ENCODE assay signal across 7 mouse cellular contexts in the genomic region with DNA sequence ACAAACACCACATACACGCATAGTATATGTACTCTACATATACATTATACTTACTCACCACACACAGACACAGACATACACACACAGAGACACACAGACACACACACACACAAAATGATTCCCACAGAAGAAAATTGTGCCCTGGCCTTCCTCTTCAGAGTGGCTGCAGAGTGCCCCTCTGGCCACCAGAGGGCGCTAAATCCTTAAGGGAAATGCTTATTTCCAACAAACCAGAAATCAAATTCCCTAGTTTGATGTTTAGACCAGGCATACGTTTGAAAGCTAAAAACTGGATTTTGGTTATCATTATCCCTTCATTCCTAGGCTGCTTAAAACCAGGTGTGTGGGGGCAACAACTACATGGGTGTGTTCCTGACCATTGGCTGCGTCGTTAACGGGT.
DNase-seq lines count a peak whose midpoint lies in the region; ATAC-seq and TF ChIP-seq lines count a peak whose summit lies in the region.

No protein-coding gene starts in this region.

- ATAC-seq in activated CD4-positive, CD25-positive, alpha-beta regulatory T cell, adult 4 months, result peak; percentile 63
- no peak for ATAC-seq in liver, embryonic 12.5 days

- H3K4me1 ChIP-seq in testis, adult 2 months (ENCODE audit: control insufficient read depth, insufficient read depth, low read length), result peaks cover 5% of the 10 kb centered on the region
- H3K4me1 ChIP-seq in liver, embryonic 12.5 days, result peaks cover 56% of the 10 kb centered on the region

- peak overlapping the region; percentile 74 for H3K4me2 ChIP-seq in liver, embryonic 12.5 days

- H3K36me3 ChIP-seq in testis, adult 2 months (ENCODE audit: control insufficient read depth, insufficient read depth, low read length), result no peaks in the 10 kb centered on the region
- no peaks in the 10 kb centered on the region for H3K36me3 ChIP-seq in liver, embryonic 12.5 days

- H3K4me3 ChIP-seq in testis, adult 2 months (ENCODE audit: control insufficient read depth, low read depth, low read length), result no peak overlapping the region
- peak overlapping the region; percentile 42 for H3K4me3 ChIP-seq in liver, embryonic 12.5 days

- no peaks in the 10 kb centered on the region for H3K27me3 ChIP-seq in testis, adult 2 months (ENCODE audit: control insufficient read depth, insufficient read depth, low read length)
- H3K27me3 ChIP-seq in liver, embryonic 12.5 days (replicated peaks), result peaks cover 4% of the 10 kb centered on the region; the same call in 1 of the 2 replicates

- TF ChIP-seq CTCF in testis, adult 2 months (IDR thresholded peaks at IDR 0.05; ENCODE audit: control insufficient read depth, insufficient read depth, insufficient replicate concordance, low read depth, low read length), result peak; percentile 92

- no peak for DNase-seq in testis, postnatal 14 days (ENCODE audit: low spot score)
- peak; percentile 79 for DNase-seq in embryo, embryonic 10 days (ENCODE audit: low spot score)
- peak; percentile 82 for DNase-seq in induced T-regulatory cell, adult 2 months (ENCODE audit: low read depth)
- peak; percentile 86 for DNase-seq in retina, embryonic 14.5 days (ENCODE audit: low spot score)

- H3K9me3 ChIP-seq in liver, embryonic 12.5 days (replicated peaks), result no peaks in the 10 kb centered on the region

- no peak for TF ChIP-seq POLR2A in testis, adult 2 months (IDR thresholded peaks at IDR 0.05; ENCODE audit: control insufficient read depth, low read depth, low read length)

- no peak overlapping the region for H3K27ac ChIP-seq in testis, adult 2 months (ENCODE audit: control insufficient read depth, insufficient read depth, low read depth, low read length)
- peak overlapping the region; percentile 93 for H3K27ac ChIP-seq in liver, embryonic 12.5 days

- 40% methylated on average over 6 of the region's 6 CpGs for WGBS in liver, embryonic 12.5 days (ENCODE audit: insufficient replicate concordance)

- peak overlapping the region; percentile 70; the same call in 1 of the 2 replicates for H3K9ac ChIP-seq in liver, embryonic 12.5 days
